Mouse (Mus musculus) megakaryocyte, embryonic 14.5 days (primary cell): ENCODE results near the gene Knstrn.

Experiments used
- FLI1 ChIP-seq: IDR thresholded peaks from 2 replicates; pipeline ENCODE4 v1.6.1; 2012; ENCODE audit warnings: low read length, inconsistent platforms, mixed read lengths
- GATA1 ChIP-seq: IDR thresholded peaks from 3 replicates; pipeline ENCODE4 v1.6.1; 2012; ENCODE audit warnings: mixed read lengths, low read length, inconsistent platforms, borderline replicate concordance

DNA sequence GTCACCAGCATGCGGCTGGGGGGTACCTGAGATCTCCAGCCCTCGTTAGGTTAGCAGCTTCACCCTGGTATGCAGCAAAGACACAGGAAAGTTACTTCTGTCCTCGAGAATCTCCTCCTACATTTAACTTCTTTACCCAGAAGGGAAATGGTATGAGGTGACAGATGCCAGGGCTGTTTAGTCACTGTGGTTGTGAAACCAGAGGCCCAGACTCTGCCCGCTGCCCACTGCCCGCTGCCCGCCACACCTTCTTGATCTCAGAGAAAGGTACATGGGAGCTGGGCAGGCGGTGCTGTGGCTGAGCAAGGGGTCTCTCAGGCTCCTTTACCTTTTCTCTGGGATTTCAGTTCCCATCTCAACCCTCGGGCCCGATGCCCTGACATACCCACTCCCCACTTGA, 62.6 kb downstream of the Knstrn start:
- TF ChIP-seq GATA1: no peak
- TF ChIP-seq FLI1: no peak
